Mouse (Mus musculus) inflammation-experienced regulatory T-cells (primary cell): ENCODE results near the gene Mn1. TPM values are rescaled to one million over a fixed set of nuclear protein-coding genes. Genes with fewer than 3 reads are reported as not detected.

Experiments
- polyA plus RNA-seq, 2 experiments: library from polyadenylated mRNA; unstranded; fragments of 100-300 nt; shearing (Covaris generic); gene quantifications; one replicate each; pipeline ENCODE4 v1.2.1; 2017

Mn1 gene
- polyA plus RNA-seq = under 1 TPM; 0.18 to 0.78 TPM

GRCm38 (mm10) chr5:111416591-111417374 lies at the start of gene Mn1:
Gene Mn1 (plus strand): TSS chr5:111417362.

Other genes with a start within 250 kb of the Mn1 start
- 10 to 100 TPM; 63.2 to 87.9 TPM for gene Pitpnb, start 86.6 kb upstream of the Mn1 start, polyA plus RNA-seq